Mouse (Mus musculus): ENCODE results near the gene Gtsf2. TPM values are rescaled to one million over a fixed set of nuclear protein-coding genes. Genes with fewer than 3 reads are reported as not detected.
"Not testable (repeated sequence)": the region's sequence is repeated elsewhere in the genome, so short reads cannot be mapped to it uniquely, and the experiment has no call there.

Gtsf2 gene
- polyA plus RNA-seq, 1 experiment from 2014 or later = not detected

- H3K4me3 ChIP-seq (replicated peaks) = no peak overlapping the region
- DNase-seq = no peak
- 70% methylated on average over 7 of the region's 7 CpGs for WGBS (ENCODE audit: insufficient replicate concordance)
Measured at GRCm38 (mm10) chr15:103471488-103472194, 23.4 kb upstream of the Gtsf2 start.

GRCm38 (mm10) chr15:103462539-103463261 lies 14.4 kb upstream of the Gtsf2 start:
- H3K27ac ChIP-seq = no peak overlapping the region
- no peak for DNase-seq
- WGBS (ENCODE audit: insufficient replicate concordance) = 47% methylated on average over 7 of the region's 7 CpGs

More at GRCm38 (mm10) chr15:103471488-103472194, 23.4 kb upstream of the Gtsf2 start:
- Histone ChIP-seq H3K36me3 (no peaks in the 10 kb centered on the region), H3K27ac (no peak overlapping the region), H3K9ac (no peak overlapping the region), H3K27me3 (no peaks in the 10 kb centered on the region), H3K9me3 (replicated peaks) (no peaks in the 10 kb centered on the region), H3K4me2 (no peak overlapping the region), H3K4me1 (replicated peaks) (no peaks in the 10 kb centered on the region)
- no peak for ATAC-seq (ENCODE audit: low read depth)

GRCm38 (mm10) chr15:103454449-103454848 lies 6.2 kb upstream of the Gtsf2 start:
- 37% methylated on average over 6 of the region's 6 CpGs for WGBS (ENCODE audit: insufficient replicate concordance)
- H3K4me2 ChIP-seq = peak overlapping the region; percentile 44

More at GRCm38 (mm10) chr15:103462539-103463261, 14.4 kb upstream of the Gtsf2 start:
- Histone ChIP-seq H3K9me3 (replicated peaks) (no peaks in the 10 kb centered on the region), H3K4me3 (replicated peaks) (no peak overlapping the region), H3K27me3 (no peaks in the 10 kb centered on the region), H3K9ac (no peak overlapping the region), H3K4me2 (no peak overlapping the region), H3K36me3 (no peaks in the 10 kb centered on the region), H3K4me1 (replicated peaks) (no peaks in the 10 kb centered on the region)
- ATAC-seq (ENCODE audit: low read depth) = no peak

GRCm38 (mm10) chr15:103453551-103454218 lies 5.4 kb upstream of the Gtsf2 start, which contains the start of gene Nckap1l:
Gene Nckap1l, plus strand, starts transcription at chr15:103453794.
- ATAC-seq (ENCODE audit: low read depth) (peak; percentile 83), DNase-seq (peak; percentile 46)
- Histone ChIP-seq H3K9me3 (replicated peaks) (no peaks in the 10 kb centered on the region), H3K9ac (no peak within 1 kb of the TSS), H3K4me3 (replicated peaks) (peak within 1 kb of the TSS; percentile 33), H3K4me1 (replicated peaks) (0 out of 2 replicates have a peak, but pooled peaks cover 2% of the 10 kb centered on the region), H3K4me2 (peak within 1 kb of the TSS; percentile 44), H3K27ac (no peak within 1 kb of the TSS), H3K27me3 (no peaks in the 10 kb centered on the region), H3K36me3 (no peaks in the 10 kb centered on the region)
- WGBS (ENCODE audit: insufficient replicate concordance) = 30% methylated on average over 13 of the region's 13 CpGs

More at GRCm38 (mm10) chr15:103454449-103454848, 6.2 kb upstream of the Gtsf2 start:
- no peaks in the 10 kb centered on the region for H3K27me3 ChIP-seq
- no peaks in the 10 kb centered on the region for H3K9me3 ChIP-seq (replicated peaks)
- H3K27ac ChIP-seq = no peak overlapping the region
- H3K4me3 ChIP-seq (replicated peaks) = peak overlapping the region; percentile 33
- no peak overlapping the region for H3K9ac ChIP-seq
- no peaks in the 10 kb centered on the region for H3K36me3 ChIP-seq
- DNase-seq (no peak), ATAC-seq (ENCODE audit: low read depth) (no peak)
- H3K4me1 ChIP-seq (replicated peaks) = 0 out of 2 replicates have a peak, but pooled peaks cover 2% of the 10 kb centered on the region

- not testable (repeated sequence) for H3K4me2 ChIP-seq; H3K9me3 ChIP-seq (replicated peaks); ATAC-seq (ENCODE audit: low read depth); H3K36me3 ChIP-seq; H3K27me3 ChIP-seq; DNase-seq; H3K27ac ChIP-seq; H3K4me3 ChIP-seq (replicated peaks); H3K4me1 ChIP-seq (replicated peaks); H3K9ac ChIP-seq
- 71% methylated on average over 4 of the region's 4 CpGs for WGBS (ENCODE audit: insufficient replicate concordance)
Measured at GRCm38 (mm10) chr15:103445966-103446365, 2.3 kb downstream of the Gtsf2 start.

- H3K4me3 ChIP-seq (replicated peaks) = no peak within 1 kb of the TSS
- no peaks in the 10 kb centered on the region for H3K9me3 ChIP-seq (replicated peaks)
- 63% methylated on average over 16 of the region's 16 CpGs for WGBS (ENCODE audit: insufficient replicate concordance)
- no peak within 1 kb of the TSS for H3K4me2 ChIP-seq
- no peak within 1 kb of the TSS for H3K9ac ChIP-seq
- no peak within 1 kb of the TSS for H3K27ac ChIP-seq
- DNase-seq (no peak), ATAC-seq (ENCODE audit: low read depth) (no peak)
- H3K27me3 ChIP-seq = no peaks in the 10 kb centered on the region
- no peaks in the 10 kb centered on the region for H3K36me3 ChIP-seq
- no peaks in the 10 kb centered on the region for H3K4me1 ChIP-seq (replicated peaks)
Measured at GRCm38 (mm10) chr15:103430241-103430640, 18.0 kb downstream of the Gtsf2 start, which contains the start of gene Gtsf1. Gene Gtsf1, minus strand, starts transcription at chr15:103430470.

GRCm38 (mm10) chr15:103427017-103427416 lies 21.3 kb downstream of the Gtsf2 start:
- DNase-seq (no peak), ATAC-seq (ENCODE audit: low read depth) (no peak)
- Histone ChIP-seq H3K27ac (no peak overlapping the region), H3K36me3 (no peaks in the 10 kb centered on the region), H3K4me3 (replicated peaks) (no peak overlapping the region), H3K4me1 (replicated peaks) (no peaks in the 10 kb centered on the region), H3K9me3 (replicated peaks) (no peaks in the 10 kb centered on the region), H3K9ac (no peak overlapping the region), H3K4me2 (no peak overlapping the region), H3K27me3 (no peaks in the 10 kb centered on the region)
- 40% methylated on average over 2 of the region's 2 CpGs for WGBS (ENCODE audit: insufficient replicate concordance)

GRCm38 (mm10) chr15:103405586-103405985 lies 42.7 kb downstream of the Gtsf2 start:
- H3K36me3 ChIP-seq; H3K4me2 ChIP-seq; H3K9ac ChIP-seq; H3K27ac ChIP-seq; H3K4me1 ChIP-seq (replicated peaks); H3K4me3 ChIP-seq (replicated peaks); H3K27me3 ChIP-seq; ATAC-seq (ENCODE audit: low read depth); DNase-seq; H3K9me3 ChIP-seq (replicated peaks): not testable (repeated sequence)
- WGBS (ENCODE audit: insufficient replicate concordance) = 67% methylated on average over 3 of the region's 3 CpGs

GRCm38 (mm10) chr15:103401361-103401760 lies 46.9 kb downstream of the Gtsf2 start:
- H3K4me1 ChIP-seq (replicated peaks) = no peaks in the 10 kb centered on the region
- no peaks in the 10 kb centered on the region for H3K9me3 ChIP-seq (replicated peaks)
- no peak overlapping the region for H3K4me3 ChIP-seq (replicated peaks)
- H3K27me3 ChIP-seq = no peaks in the 10 kb centered on the region
- H3K36me3 ChIP-seq = no peaks in the 10 kb centered on the region
- no peak for ATAC-seq (ENCODE audit: low read depth)
- no peak overlapping the region for H3K4me2 ChIP-seq
- no peak for DNase-seq
- no peak overlapping the region for H3K9ac ChIP-seq
- WGBS (ENCODE audit: insufficient replicate concordance) = 80% methylated on average over 5 of the region's 5 CpGs
- no peak overlapping the region for H3K27ac ChIP-seq

GRCm38 (mm10) chr15:103393577-103393976 lies 54.7 kb downstream of the Gtsf2 start:
- no peaks in the 10 kb centered on the region for H3K36me3 ChIP-seq
- no peak for ATAC-seq (ENCODE audit: low read depth)
- no peak overlapping the region for H3K27ac ChIP-seq

More at GRCm38 (mm10) chr15:103393577-103393976, 54.7 kb downstream of the Gtsf2 start:
- Histone ChIP-seq H3K4me1 (replicated peaks) (no peaks in the 10 kb centered on the region), H3K9me3 (replicated peaks) (no peaks in the 10 kb centered on the region), H3K4me2 (no peak overlapping the region), H3K9ac (no peak overlapping the region), H3K4me3 (replicated peaks) (no peak overlapping the region), H3K27me3 (no peaks in the 10 kb centered on the region)
- no peak for DNase-seq
